Mouse (Mus musculus) intestine, postnatal 0 days (tissue): Measurements from ENCODE around the gene Crx. TPM values are rescaled to one million over a fixed set of nuclear protein-coding genes. Genes with fewer than 3 reads are reported as not detected.

Source experiments
- ATAC-seq: fragments of 200-750 bp; cut with Nextera tagmentation; 2 replicates; pipeline ENCODE4 v1.8.0; 2017; ENCODE audit warnings: mild to moderate bottlenecking, moderate TSS enrichment, moderate library complexity
- H3K27ac ChIP-seq: fragments of 300-500 bp; sonication (generic); 2 replicates; pipeline ENCODE4 v1.5.1; 2014; ENCODE audit warnings: mild to moderate bottlenecking, low read depth, low read length, moderate library complexity
- H3K27me3 ChIP-seq: fragments of 300-500 bp; sonication (generic); replicated peaks from 2 replicates; pipeline ENCODE4 v1.6.1; 2014; ENCODE audit warnings: low read length, mixed read lengths; ENCODE audit not compliant: control insufficient read depth, insufficient read depth
- H3K36me3 ChIP-seq: fragments of 300-500 bp; sonication (generic); 2 replicates; pipeline ENCODE4 v1.6.1; 2014; ENCODE audit warnings: mild to moderate bottlenecking, moderate library complexity; ENCODE audit not compliant: control insufficient read depth, insufficient read depth
- H3K4me1 ChIP-seq: fragments of 300-500 bp; sonication (generic); replicated peaks from 2 replicates; pipeline ENCODE4 v1.6.1; 2014; ENCODE audit warnings: antibody characterized with exemption, low read length, mixed read lengths; ENCODE audit not compliant: control insufficient read depth, insufficient read depth
- H3K4me2 ChIP-seq: fragments of 300-500 bp; sonication (generic); replicated peaks from 2 replicates; pipeline ENCODE4 v1.6.1; 2014; ENCODE audit warnings: low read depth, mild to moderate bottlenecking, moderate library complexity
- H3K4me3 ChIP-seq: fragments of 300-500 bp; sonication (generic); 2 replicates; pipeline ENCODE4 v1.5.1; 2014; ENCODE audit warnings: low read depth, low read length
- H3K9ac ChIP-seq: fragments of 300-500 bp; sonication (generic); 2 replicates; pipeline ENCODE4 v1.6.1; 2014; ENCODE audit warnings: mild to moderate bottlenecking, low read depth, low read length
- H3K9me3 ChIP-seq: fragments of 300-500 bp; sonication (generic); 2 replicates; pipeline ENCODE4 v1.6.1; 2016; ENCODE audit warnings: mixed run types; ENCODE audit not compliant: control insufficient read depth
- CTCF ChIP-seq: sonication (generic); IDR thresholded peaks from 2 replicates; pipeline ENCODE4 v1.5.1; 2016; ENCODE audit warnings: low read depth, mild to moderate bottlenecking, control low read depth, antibody characterized with exemption, moderate library complexity
- WGBS: fragments of 180-500 bp; shearing (Covaris S2); extraction: QIAGEN DNeasy Blood & Tissue Kit; methylation state at CpG from one replicate; pipeline ENCODE4 v1.1.7; 2014; 5-methylcytosine and 5-hydroxymethylcytosine counted together
- polyA plus RNA-seq: library from polyadenylated mRNA; unstranded; fragments of >200 nt; fragmentation: Nextera tagmentation; extraction: Ambion mirVana; gene quantifications from 2 replicates; pipeline ENCODE4 v1.2.1, GENCODE M21; 2015

The Crx gene
- polyA plus RNA-seq = not detected in 2 replicates

DNA sequence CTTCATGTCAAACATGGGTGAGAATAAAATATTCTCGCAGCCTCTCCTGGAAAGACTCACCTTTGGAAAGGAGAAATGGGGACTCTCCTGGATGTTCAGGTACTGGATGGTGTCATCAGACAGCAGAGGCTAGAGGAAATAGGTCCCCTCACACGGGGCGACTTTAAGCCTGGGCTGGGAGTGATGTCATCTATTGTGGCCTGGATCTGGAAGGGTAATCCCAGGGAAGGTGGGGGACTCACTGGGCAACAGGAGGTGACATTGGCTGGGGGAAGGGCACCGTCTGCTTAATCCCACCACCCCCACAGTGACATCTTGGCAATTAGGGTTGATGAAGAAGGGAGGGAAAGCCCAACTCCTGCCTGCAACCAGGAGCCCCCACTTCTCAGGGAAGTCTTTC lies at the start of gene Crx:
Gene Crx (minus strand): TSS at position 213 of the 400 bp plus-strand sequence.
- no peak for ATAC-seq
- 35% methylated on average over 4 of the region's 4 CpGs for WGBS
- H3K27me3 ChIP-seq = no peaks in the 10 kb centered on the region

DNA sequence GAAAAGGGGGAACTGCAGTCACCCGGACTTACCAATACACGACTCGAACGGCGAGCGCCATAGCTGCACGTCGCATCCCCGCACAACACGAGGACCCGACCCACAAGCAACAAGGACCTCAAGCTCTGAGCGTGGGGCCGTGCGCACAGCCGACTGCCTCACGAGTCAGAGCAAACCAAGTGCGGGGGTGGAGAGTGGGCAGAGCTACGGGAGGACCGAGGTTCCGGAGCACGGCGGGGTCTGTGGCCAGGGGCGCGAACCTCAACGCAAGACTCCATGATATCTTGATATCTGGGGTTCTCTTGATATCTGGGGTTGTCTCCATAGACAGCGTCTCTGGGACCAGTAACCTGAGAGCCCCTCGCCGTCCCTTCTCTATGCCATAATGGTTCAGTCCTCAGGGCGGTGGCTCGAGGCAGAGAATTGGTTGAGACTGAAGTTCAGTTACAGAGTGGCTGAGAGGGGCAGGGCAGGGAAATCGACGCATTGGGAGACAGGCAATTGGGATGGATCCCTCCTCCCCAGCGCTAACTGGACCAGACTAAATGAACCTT lies 42.5 kb upstream of the Crx start, which contains the start of gene Selenow:
Gene Selenow (minus strand): TSS at position 183 of the 554 bp plus-strand sequence.
- Histone ChIP-seq H3K4me3 (peak within 1 kb of the TSS; percentile 63), H3K27me3 (no peaks in the 10 kb centered on the region), H3K36me3 (peaks cover 23% of the 10 kb centered on the region), H3K4me2 (peak within 1 kb of the TSS; percentile 79), H3K27ac (peak within 1 kb of the TSS; percentile 22), H3K9me3 (no peaks in the 10 kb centered on the region), H3K9ac (peak within 1 kb of the TSS; percentile 83), H3K4me1 (peaks cover 11% of the 10 kb centered on the region; the same call in 1 of the 2 replicates)
- no peak for TF ChIP-seq CTCF
- peak; percentile 97 for ATAC-seq
- 0% methylated on average over 33 of the region's 33 CpGs for WGBS

More for the DNA sequence above, at the start of gene Crx:
- Histone ChIP-seq H3K9me3 (no peaks in the 10 kb centered on the region), H3K4me1 (no peaks in the 10 kb centered on the region), H3K27ac (no peak within 1 kb of the TSS), H3K9ac (no peak within 1 kb of the TSS), H3K36me3 (no peaks in the 10 kb centered on the region), H3K4me3 (no peak within 1 kb of the TSS), H3K4me2 (no peak within 1 kb of the TSS)
- TF ChIP-seq CTCF = no peak

GRCm38 (mm10) chr7:15921796-15922195 lies 42.0 kb upstream of the Crx start:
- ATAC-seq = peak; percentile 54
- H3K27ac ChIP-seq = peak overlapping the region; percentile 22
- H3K27me3 ChIP-seq = no peaks in the 10 kb centered on the region
- no peak for TF ChIP-seq CTCF
- peak overlapping the region; percentile 83 for H3K9ac ChIP-seq
- H3K4me2 ChIP-seq = peak overlapping the region; percentile 79
- peak overlapping the region; percentile 63 for H3K4me3 ChIP-seq
- H3K4me1 ChIP-seq = peaks cover 11% of the 10 kb centered on the region; the same call in 1 of the 2 replicates
- H3K36me3 ChIP-seq = peaks cover 28% of the 10 kb centered on the region
- H3K9me3 ChIP-seq = no peaks in the 10 kb centered on the region
- 0% methylated on average over 10 of the region's 10 CpGs for WGBS

GRCm38 (mm10) chr7:15920645-15921190 lies 41.0 kb upstream of the Crx start:
- no peak for TF ChIP-seq CTCF
- peak overlapping the region; percentile 63 for H3K4me3 ChIP-seq
- H3K4me2 ChIP-seq = peak overlapping the region; percentile 79
- WGBS = 78% methylated on average over 6 of the region's 6 CpGs
- H3K27ac ChIP-seq = no peak overlapping the region
- no peaks in the 10 kb centered on the region for H3K27me3 ChIP-seq
- peaks cover 30% of the 10 kb centered on the region for H3K36me3 ChIP-seq
- ATAC-seq = no peak
- H3K9ac ChIP-seq = peak overlapping the region; percentile 83; the same call in 1 of the 2 replicates
- H3K9me3 ChIP-seq = no peaks in the 10 kb centered on the region
- peaks cover 11% of the 10 kb centered on the region; the same call in 1 of the 2 replicates for H3K4me1 ChIP-seq

GRCm38 (mm10) chr7:15919947-15920346 lies 40.2 kb upstream of the Crx start:
- Histone ChIP-seq H3K4me2 (0 out of 2 replicates have a peak overlapping the region, but pooled peaks have one; percentile 9), H3K27me3 (no peaks in the 10 kb centered on the region), H3K4me1 (peaks cover 11% of the 10 kb centered on the region; the same call in 1 of the 2 replicates), H3K27ac (no peak overlapping the region), H3K9ac (no peak overlapping the region), H3K4me3 (no peak overlapping the region), H3K36me3 (peaks cover 30% of the 10 kb centered on the region), H3K9me3 (no peaks in the 10 kb centered on the region)
- TF ChIP-seq CTCF = no peak
- 93% methylated on average over 9 of the region's 9 CpGs for WGBS
- ATAC-seq = no peak

GRCm38 (mm10) chr7:15918371-15918770 lies 38.6 kb upstream of the Crx start:
- no peak for TF ChIP-seq CTCF
- Histone ChIP-seq H3K4me3 (no peak overlapping the region), H3K4me2 (no peak overlapping the region), H3K4me1 (peaks cover 11% of the 10 kb centered on the region; the same call in 1 of the 2 replicates), H3K9ac (no peak overlapping the region), H3K9me3 (no peaks in the 10 kb centered on the region), H3K36me3 (peaks cover 30% of the 10 kb centered on the region), H3K27ac (no peak overlapping the region), H3K27me3 (no peaks in the 10 kb centered on the region)
- ATAC-seq = no peak
